Mouse (Mus musculus): ENCODE results near the gene Gm10217. TPM values are rescaled to one million over a fixed set of nuclear protein-coding genes. Genes with fewer than 3 reads are reported as not detected.

Gene Gm10217
- total RNA-seq (2015) (not detected in 2 replicates), total RNA-seq (2017) (not detected in 2 replicates)

DNA sequence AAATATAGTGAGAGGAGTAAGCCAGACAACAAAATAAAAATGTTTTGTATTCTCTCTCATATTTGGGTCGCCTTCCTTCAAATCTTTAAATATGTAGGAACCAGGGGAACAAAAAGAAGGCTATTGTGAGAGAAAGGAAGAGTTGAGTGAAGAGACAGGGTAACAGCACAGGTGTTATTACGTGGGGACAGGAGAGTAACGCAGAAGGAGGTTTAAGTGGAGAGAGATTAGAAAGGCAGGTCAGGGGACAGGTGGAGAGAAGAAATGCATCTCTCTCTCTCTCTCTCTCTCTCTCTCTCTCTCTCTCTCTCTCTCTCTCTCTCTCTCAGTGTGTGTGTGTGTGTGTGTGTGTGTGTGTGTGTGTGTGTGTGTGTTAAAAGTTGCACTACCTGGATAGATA lies at the start of gene Gm10217:
Gm10217 (plus strand) TSS at position 301 of the 400 bp plus-strand sequence.
- ATAC-seq (replicated peaks; ENCODE audit: poor library complexity), result no peak

DNA sequence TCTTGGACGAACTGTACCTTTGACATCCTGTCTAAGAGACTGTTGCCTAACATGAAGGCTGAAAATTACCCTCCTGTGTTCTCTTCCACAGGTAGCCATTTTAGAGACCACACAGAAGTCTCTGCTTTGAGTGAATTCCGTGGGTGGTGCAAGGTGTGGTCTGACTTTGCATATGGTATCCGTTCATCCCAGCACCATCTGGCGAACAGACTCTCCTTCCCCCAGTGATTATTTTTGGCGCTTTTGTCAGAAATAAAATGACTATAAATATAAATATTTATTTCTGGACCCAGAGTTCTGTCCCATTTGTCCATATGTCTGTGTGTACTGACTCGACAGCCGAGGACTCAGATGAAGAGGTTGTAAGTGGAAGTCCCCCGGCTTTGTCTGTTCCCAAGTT lies 39.3 kb upstream of the Gm10217 start:
- no peak for ATAC-seq (replicated peaks; ENCODE audit: poor library complexity)

DNA sequence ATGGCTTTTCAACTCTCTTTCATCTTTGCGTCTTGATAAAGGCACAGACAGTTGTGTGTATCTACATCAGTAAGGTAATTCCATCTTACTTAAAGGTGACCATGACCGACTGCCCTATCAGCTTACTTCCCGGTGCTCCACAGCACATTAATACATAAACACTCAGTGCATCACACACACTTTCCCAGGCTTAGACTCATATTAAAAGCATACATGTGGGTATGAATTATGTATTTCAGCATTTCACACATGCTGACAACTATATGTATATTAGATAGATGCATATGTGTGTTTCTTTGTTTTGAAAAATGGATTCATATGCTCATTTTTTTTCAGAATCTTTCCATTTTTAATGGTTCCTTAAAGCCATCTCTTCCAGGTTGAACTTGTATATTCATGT lies 23.8 kb upstream of the Gm10217 start:
- no peak for ATAC-seq (replicated peaks; ENCODE audit: poor library complexity)

DNA sequence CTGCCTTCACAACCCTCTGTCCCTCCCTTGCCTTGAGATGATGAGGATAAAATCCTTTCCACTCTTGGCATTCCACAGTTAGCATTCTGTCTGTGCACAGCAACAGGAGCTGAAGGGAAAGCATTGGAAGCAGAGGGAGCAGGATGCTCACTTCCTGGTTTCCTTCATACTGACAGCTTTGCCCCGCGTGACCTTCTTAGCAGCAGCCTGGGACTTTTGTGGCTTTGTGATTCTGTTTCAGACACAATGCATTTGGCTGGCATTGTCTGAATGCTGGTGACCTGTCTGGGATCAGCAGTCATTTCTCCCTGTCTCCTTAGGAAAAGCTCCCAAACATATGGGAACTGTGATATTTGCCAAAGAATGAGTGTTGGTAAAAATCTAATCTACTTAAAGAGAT lies 4.8 kb upstream of the Gm10217 start:
- no peak for ATAC-seq (replicated peaks; ENCODE audit: poor library complexity)

DNA sequence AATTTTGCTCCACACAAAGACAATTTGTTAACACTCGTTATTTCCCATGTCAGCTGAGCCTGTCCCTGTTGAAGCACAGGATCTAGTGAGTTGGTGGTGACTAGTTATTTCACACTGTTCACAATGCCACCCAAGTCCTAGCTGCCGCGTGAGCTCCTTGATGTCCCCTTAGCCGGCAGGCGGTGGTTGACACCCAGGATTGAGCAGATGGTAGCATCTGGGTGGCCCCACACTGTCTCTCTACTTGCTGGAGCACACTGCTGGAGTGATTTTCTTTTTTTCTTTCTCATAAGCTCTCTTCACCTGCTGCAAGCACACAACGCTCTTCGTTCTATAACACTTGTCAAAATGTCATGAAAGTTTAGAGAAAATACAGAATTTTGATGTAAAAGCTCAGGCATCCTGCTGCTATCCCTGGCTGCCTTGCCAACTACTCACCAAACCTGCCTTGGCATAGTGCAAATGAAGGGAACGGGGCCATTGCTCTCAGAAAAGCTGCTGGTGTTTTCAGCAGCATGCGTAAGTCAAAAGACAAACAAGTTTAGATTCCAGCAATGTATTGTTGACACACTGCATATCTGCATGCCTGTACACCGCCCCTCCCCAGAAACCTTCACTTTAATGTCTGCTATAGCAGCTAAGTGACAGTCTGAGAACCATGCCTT lies 3.4 kb upstream of the Gm10217 start:
- ATAC-seq (replicated peaks; ENCODE audit: poor library complexity), result no peak

DNA sequence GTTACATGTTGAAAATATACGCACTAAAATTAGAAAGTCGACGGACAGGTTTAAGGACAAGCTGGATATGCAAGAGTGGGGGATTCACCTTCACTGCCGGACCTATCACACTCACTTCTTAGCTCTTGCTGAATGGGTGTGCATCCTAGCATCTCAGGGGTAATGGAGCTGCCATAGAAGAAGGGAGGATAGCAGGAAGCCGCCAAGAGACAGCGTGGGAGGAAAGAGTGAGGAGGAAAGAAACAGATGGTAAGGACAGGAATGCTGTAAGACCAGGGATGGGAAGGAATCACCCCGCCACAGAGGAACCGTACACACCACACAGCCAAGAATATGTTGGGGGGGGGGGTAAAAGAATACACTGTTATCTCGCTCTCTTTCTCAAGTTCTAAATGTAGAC lies 1.1 kb downstream of the Gm10217 start:
- ATAC-seq (replicated peaks; ENCODE audit: poor library complexity), result no peak

DNA sequence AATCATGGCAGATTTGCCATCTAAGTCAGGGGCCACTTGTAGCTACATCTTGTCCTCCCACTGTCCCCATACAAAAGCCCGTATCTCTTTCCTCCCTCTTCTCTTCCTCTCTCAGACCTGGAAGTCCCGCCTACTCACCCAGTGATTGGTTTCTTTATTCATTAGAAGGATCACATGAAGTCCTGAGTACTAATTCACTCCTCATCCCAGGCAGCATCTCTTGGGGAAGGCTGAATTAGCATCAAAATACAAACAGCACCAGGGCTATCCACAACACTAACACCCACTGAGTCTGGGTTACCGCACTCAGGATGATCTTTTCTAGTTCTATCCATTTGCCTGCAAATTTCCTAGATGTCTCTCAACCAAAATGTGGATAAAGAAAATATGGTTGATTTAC lies 4.0 kb downstream of the Gm10217 start:
- no peak for ATAC-seq (replicated peaks; ENCODE audit: poor library complexity)

DNA sequence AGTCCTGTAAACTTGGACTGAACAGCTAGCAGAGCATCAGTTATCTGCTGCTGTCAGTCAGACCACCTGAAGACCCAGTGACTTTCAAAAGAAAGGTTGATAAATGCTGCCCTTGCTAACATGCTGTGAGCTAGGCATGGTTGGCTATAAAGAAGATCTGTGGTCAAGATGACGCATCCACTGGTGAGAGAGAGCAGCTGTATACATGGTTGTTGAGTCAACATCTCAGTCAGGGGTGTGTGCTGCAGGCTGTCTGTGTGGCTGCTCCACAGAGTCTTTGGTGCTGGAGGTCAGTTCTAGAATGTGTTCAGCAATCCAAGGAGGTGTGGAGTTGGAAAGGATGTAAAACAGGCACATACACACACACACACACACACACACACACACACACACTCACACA lies 12.2 kb downstream of the Gm10217 start:
- no peak for ATAC-seq (replicated peaks; ENCODE audit: poor library complexity)

DNA sequence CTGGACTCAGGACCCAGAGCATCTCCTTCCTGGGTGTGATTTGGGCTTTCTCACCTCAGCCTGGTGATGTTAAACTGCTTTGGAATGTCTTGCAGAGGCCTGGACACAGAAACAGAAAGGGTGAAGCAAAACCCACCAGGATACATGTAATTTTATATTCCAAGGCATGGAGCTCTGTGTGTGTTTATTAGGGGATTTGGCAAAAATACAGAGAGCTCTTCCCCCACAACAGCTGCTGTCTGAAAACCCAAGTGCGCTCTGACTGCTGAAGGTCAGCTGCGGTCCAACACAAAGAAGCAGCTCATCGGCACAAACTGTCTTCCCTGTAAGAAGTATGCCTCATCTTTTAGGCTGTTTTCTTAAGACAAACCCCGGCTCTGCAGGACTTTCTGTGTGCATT lies 15.9 kb downstream of the Gm10217 start:
- ATAC-seq (replicated peaks; ENCODE audit: poor library complexity), result no peak

DNA sequence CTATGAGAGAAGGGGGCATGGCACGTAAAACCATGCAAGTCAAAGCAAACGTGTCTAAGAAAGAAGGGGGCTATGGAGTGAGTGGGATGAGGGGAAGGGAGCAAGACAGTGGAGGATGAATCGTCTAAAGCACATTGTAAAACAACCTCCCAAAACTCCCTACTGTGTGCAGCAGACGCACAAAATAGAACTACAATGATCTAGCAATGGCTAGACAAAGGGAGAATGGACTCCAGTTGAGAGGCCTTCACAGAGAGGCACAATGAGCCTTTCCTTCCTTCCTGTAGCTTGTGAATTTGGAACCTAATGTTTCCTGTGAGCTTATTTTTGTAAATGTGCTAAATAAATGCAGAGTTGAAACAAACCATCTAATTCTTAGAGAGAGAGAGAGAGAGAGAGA lies 22.7 kb downstream of the Gm10217 start:
- no peak for ATAC-seq (replicated peaks; ENCODE audit: poor library complexity)

DNA sequence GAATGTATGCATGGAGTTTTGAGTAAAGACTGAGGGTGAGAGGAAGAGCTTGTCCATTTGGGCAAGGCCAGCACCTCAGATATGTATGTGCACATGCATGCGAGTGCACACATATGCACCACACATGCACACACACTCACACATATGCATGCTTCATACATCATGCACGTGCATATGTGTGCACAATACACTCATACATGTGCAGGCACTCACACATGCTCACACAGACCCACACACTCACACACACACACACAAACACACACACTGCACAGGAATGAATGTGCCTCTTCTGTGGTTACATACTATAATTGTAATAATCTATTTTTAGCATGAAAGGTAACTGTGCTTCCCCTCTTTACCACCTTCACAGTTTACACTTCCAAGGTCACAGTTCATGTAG lies 35.1 kb downstream of the Gm10217 start:
- ATAC-seq (replicated peaks; ENCODE audit: poor library complexity), result no peak

DNA sequence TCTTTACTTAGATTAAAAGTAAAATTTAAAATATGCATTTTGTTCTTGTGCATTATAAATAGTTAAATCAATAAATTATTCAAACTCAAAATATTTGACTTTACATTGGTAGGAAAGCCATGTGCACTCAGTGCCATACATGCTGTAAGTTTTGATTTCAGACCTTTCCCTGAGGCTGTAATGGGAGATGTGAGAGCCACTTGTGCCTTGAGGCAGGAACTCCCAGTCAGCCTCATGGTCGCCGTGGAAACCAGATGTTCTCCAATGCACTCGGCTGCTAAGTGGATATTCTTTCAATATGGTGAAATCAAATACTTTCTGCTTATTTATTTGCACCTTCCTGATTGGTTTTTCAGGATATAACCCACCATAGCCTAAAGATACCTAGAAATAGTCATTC lies 35.6 kb downstream of the Gm10217 start:
- ATAC-seq (replicated peaks; ENCODE audit: poor library complexity), result no peak

Other genes starting within 250 kb of the Gm10217 start
- not detected in 2 replicates for gene Fam155a, start 93.1 kb upstream of the Gm10217 start, total RNA-seq (2015)
- not detected in 2 replicates for gene Fam155a, start 93.1 kb upstream of the Gm10217 start, total RNA-seq (2017)
- 1.7 and 1.9 TPM in 2 replicates for gene Lig4, start 113.4 kb downstream of the Gm10217 start, total RNA-seq (2015)
- gene Lig4, start 113.4 kb downstream of the Gm10217 start, total RNA-seq (2017), result 0.71 and 2.2 TPM in 2 replicates
- 12.4 and 12.9 TPM in 2 replicates for gene Abhd13, start 113.5 kb downstream of the Gm10217 start, total RNA-seq (2015)
- 13.2 and 15.5 TPM in 2 replicates for gene Abhd13, start 113.5 kb downstream of the Gm10217 start, total RNA-seq (2017)
- gene Tnfsf13b, start 142.2 kb downstream of the Gm10217 start, total RNA-seq (2015), result 4.0 and 6.3 TPM in 2 replicates
- gene Tnfsf13b, start 142.2 kb downstream of the Gm10217 start, total RNA-seq (2017), result 0.25 and 1.9 TPM in 2 replicates